Mouse (Mus musculus): ENCODE data around the gene Ranbp1.

DNA sequence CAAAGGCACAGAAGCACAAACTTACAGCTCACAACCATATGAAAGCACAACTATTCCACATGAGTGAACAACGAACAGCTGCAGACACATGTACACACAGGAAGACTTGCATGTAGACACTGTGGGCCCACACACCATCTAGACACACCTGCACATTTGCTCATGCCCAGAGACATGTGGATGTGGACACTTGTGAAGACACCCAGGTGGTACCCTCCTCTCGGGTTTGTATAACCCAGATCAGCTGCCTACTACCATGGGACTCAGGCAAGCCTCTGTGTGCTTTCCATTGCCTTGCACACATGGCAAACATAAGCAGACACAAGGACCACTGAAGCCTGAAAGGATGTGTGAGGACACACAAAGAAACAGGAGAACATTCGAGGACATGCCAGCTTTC lies 17.5 kb downstream of the Ranbp1 start:
- TF ChIP-seq CTCF (IDR thresholded peaks at IDR 0.05; ENCODE audit: low read depth) (no peak), EP300 (optimal IDR thresholded peaks at IDR 0.05) (no peak)

Data from stomach, postnatal 0 days (tissue).